Mouse (Mus musculus): ENCODE results near the gene Tspan5. TPM values are rescaled to one million over a fixed set of nuclear protein-coding genes. Genes with fewer than 3 reads are reported as not detected.

Tspan5 gene
- total RNA-seq, 2 experiments from 2014 or later: 247 to 286 TPM

DNA sequence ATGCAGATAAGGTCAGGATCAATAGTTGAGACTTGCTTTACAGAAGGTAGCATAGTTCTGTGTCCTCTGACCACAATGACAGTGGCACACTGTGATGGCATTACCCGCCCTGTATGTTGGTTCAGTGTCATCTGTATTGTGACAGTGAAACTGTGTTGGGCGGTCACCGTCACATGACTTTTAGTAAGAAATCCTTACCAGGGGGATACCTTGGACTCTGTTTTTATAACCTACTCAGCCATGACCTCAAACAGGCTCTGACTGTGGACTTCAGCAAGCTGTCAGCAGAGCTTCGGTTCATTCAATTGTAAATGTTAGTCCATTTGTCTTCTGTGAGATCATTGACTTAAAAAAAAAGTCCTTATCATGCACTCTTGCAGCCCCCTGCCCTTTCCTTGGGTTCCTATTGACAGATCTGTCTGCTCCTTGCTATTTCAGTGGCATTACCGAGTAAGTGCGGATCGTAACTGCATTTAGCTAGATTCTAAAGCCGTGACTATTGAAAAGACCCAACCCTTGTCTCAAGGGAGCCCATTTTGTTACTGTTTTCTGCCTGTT lies 84.3 kb downstream of the Tspan5 start:
- DNase-seq (ENCODE audit: low spot score in 2 of 2): no peak
- intact Hi-C loops (cut with DNase I): no loop called here

DNA sequence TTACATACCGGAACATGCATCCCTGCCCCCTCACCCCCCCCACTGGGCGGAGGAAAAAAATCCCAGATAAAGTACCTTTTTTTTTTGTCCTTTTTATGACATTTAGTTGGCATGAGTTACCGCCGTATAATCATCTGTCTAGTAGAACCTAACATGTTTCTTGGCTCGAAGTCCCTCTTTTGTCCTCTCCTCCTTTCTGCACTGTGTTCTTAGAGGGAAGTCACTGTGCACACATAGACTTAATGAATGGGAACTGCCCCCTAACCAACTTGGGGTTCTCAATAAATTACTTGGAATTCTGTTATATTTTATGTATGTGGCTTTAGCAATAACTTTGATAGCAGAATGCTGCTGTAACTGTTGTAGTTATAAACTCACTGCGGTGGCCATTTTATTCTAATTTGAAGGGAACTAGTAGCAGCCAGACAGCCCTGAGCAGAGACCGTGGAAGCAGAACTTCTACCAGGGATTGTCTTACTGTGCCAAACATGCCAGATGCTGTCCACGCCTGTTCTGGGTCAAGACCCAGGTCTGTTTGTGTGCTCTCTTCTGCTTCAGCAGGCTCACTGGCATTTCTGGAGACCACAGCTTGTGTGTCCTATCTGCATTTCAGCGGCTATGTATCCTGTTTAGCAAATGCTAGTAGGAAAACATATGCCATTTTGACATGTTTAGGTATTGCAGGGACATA lies 91.0 kb downstream of the Tspan5 start:
- no peak for DNase-seq (ENCODE audit: low spot score in 2 of 2)
- intact Hi-C loops (cut with DNase I): no loop called here

GRCm38 (mm10) chr3:138834174-138834573 lies 92.2 kb downstream of the Tspan5 start:
- intact Hi-C loops (cut with DNase I): no loop called here
- peak in 1 of 2 experiments; percentile 65 for DNase-seq (ENCODE audit: low spot score in 2 of 2)

DNA sequence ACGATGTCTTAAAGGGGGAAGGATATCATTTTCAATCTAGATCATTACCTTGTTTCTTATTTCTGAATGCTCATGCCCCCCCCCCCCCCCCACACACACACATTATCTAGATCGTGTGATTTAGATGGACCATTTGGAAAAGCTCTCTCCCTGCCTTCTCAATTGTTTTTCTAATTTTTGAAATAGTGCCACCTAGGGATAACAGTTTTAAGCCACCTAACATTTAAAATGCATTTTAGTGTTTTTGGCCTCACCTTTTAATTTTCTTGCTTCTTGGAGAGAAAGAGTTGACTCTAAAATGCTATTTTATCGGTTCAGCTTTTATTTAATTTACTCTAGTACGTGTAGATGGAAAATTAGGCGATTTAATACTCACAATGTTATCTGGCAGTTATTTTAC lies 94.9 kb downstream of the Tspan5 start:
- no peak for DNase-seq (ENCODE audit: low spot score in 2 of 2)
- intact Hi-C loops (cut with DNase I): no loop called here

- DNase-seq (ENCODE audit: low spot score in 2 of 2): no peak
- intact Hi-C loops (cut with DNase I): no loop called here
Measured at GRCm38 (mm10) chr3:138837651-138838050, 95.7 kb downstream of the Tspan5 start.

- no peak for DNase-seq (ENCODE audit: low spot score in 2 of 2)
- intact Hi-C loops (cut with DNase I): no loop called here
Measured at GRCm38 (mm10) chr3:138839656-138840055, 97.7 kb downstream of the Tspan5 start.

- intact Hi-C loops (cut with DNase I): no loop called here
- DNase-seq (ENCODE audit: low spot score in 2 of 2): no peak
Measured at GRCm38 (mm10) chr3:138841288-138841687, 99.3 kb downstream of the Tspan5 start.

GRCm38 (mm10) chr3:138843180-138843579 lies 101.2 kb downstream of the Tspan5 start:
- no peak for DNase-seq (ENCODE audit: low spot score in 2 of 2)
- intact Hi-C loops (cut with DNase I): no loop called here

DNA sequence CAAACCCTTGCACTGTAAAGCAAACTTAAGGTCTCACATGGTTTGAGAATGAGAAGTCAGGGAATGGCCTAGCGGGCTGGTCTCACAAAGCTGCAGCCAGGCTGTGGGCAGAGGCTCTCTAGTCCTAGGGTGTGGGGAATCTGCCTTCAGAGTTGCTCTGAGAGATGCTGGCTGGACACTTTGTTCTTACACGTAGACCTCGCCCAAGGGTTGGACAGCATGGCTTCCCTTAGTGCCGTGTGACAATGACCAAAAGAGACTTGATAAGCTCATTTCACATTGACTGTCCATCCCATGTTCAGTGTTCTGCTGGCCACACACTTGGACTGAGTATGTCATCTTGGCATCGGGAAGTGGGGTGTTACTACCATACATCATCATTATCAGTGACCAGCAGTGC lies 101.6 kb downstream of the Tspan5 start:
- intact Hi-C loops (cut with DNase I): no loop called here
- no peak for DNase-seq (ENCODE audit: low spot score in 2 of 2)

DNA sequence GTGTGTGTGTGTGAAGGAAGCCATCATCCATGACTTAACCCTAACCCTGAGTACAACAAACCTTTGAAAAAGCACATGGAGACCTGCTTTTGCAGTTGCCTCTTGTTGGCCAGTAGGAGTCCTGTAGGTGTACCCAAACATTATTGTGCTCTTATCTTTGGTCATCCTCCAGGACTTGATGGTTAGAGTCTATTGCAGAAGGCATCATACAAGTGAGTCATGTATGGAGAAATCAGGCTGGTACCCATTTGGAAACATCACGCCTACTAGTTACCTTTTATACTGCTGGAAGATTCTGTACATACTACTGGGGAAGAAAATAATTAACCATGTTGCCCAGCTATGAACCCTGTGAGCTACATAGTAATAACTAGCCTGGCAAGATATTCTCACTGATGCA lies 103.8 kb downstream of the Tspan5 start:
- no peak for DNase-seq (ENCODE audit: low spot score in 2 of 2)
- intact Hi-C loops (cut with DNase I): no loop called here

GRCm38 (mm10) chr3:138847809-138848208 lies 105.8 kb downstream of the Tspan5 start:
- intact Hi-C loops (cut with DNase I): no loop called here
- DNase-seq (ENCODE audit: low spot score in 2 of 2): no peak

GRCm38 (mm10) chr3:138849755-138850301 lies 107.8 kb downstream of the Tspan5 start:
- no peak for DNase-seq (ENCODE audit: low spot score in 2 of 2)
- intact Hi-C loops (cut with DNase I): loop anchor here (5.0 kb wide), 1 partner anchor 48 kb away; no protein-coding TSS in a partner anchor

- intact Hi-C loops (cut with DNase I): loop anchor here (5.0 kb wide), 1 partner anchor 50 kb away; no protein-coding TSS in a partner anchor
- no peak for DNase-seq (ENCODE audit: low spot score in 2 of 2)
Measured at GRCm38 (mm10) chr3:138851876-138852275, 109.9 kb downstream of the Tspan5 start.

DNA sequence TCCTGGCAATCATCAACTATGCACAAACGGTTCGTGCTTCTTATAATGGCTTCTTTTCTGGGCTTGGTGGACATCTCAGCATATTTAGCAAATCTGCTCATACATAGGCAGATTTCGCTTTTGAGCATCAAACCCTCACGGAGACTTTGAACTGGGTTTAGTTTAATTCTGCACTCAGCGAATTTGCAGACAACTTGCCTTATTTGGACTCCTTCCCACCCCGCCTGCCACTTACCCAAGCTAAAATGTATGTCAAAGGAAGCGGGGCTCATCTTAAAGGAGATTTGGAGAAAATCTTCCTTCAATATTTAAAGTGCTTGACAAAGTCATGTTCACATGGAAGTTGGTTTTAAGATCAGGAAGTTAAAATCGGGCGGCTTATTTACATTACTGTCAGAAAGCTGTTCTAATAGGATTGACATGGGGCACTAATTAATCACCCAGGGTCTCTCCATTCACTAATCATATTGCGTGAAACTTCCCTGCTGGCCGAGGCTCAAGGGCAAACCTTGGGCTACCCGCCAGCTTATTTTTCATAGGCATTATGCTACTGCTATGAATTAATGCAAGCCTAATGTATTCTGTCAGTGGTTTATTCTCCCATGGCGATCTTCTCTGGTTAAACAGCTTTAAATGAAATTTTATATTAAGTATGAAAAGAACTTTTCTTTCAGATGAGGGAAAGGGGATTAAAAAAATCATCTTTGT lies 111.1 kb downstream of the Tspan5 start:
- intact Hi-C loops (cut with DNase I): loop anchor here (5.0 kb wide), 1 partner anchor 51 kb away; no protein-coding TSS in a partner anchor

GRCm38 (mm10) chr3:138853996-138854836 lies 112.2 kb downstream of the Tspan5 start:
- intact Hi-C loops (cut with DNase I): loop anchor here (5.0 kb wide), 1 partner anchor 52 kb away; no protein-coding TSS in a partner anchor
- peak; percentile 60 to 62 for DNase-seq (ENCODE audit: low spot score in 2 of 2)

More for the DNA sequence above, 111.1 kb downstream of the Tspan5 start:
- no peak for DNase-seq (ENCODE audit: low spot score in 2 of 2)

- DNase-seq (ENCODE audit: low spot score in 2 of 2): no peak
- intact Hi-C loops (cut with DNase I): loop anchor here (5.0 kb wide), 1 partner anchor 113 kb away; the partner anchor contains the start of gene Tspan5
Measured at GRCm38 (mm10) chr3:138855387-138855786, 113.4 kb downstream of the Tspan5 start.

- intact Hi-C loops (cut with DNase I): loop anchor here (5.0 kb wide), 1 partner anchor 115 kb away; the partner anchor contains the start of gene Tspan5
- no peak for DNase-seq (ENCODE audit: low spot score in 2 of 2)
Measured at GRCm38 (mm10) chr3:138856946-138857345, 115.0 kb downstream of the Tspan5 start.

DNA sequence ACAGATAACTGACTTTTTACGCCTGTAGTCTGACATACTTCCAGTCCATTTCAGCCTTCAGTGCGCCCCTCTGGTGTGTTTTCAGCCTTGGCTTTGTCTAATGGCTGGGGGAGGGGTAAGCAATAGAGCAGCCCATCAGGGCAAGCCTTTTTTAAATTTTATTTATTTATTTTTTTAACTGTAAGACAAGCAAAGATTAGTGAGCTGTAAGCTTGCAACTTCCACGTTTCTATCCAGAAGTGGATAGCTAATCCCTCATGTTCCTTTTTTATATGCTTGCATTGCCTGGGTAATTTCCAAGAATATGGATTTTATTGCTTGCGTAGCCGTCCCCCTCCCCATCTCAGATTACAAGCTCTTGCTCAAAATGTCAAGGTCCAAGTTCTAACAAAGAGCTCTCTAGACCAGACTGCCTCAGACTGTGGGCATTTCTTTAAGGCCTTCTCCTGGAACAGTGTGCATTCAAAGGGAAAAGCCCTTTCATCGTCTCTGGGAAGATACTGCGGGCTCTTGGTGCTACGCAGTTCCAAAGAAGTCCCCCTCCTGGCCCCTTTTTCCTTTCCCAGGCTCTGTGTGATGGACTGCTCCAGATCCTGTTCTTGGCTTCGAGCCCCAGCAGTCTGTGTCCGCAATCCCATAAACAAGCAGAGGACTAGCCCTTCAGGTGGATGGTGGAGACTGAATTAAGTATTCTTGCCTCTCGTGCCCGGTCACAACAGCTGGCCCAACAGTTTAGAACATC lies 116.0 kb downstream of the Tspan5 start:
- intact Hi-C loops (cut with DNase I): loop anchor here (5.0 kb wide), 1 partner anchor 116 kb away; the partner anchor contains the start of gene Tspan5
- DNase-seq (ENCODE audit: low spot score in 2 of 2): no peak

Data from left cerebral cortex, postnatal 36 days (tissue).